Mouse (Mus musculus): ENCODE results near the gene Cyp26b1.
A peak's percentile ranks its signal among the peaks of the same experiment; 100 is the strongest.

The Cyp26b1 gene

DNA sequence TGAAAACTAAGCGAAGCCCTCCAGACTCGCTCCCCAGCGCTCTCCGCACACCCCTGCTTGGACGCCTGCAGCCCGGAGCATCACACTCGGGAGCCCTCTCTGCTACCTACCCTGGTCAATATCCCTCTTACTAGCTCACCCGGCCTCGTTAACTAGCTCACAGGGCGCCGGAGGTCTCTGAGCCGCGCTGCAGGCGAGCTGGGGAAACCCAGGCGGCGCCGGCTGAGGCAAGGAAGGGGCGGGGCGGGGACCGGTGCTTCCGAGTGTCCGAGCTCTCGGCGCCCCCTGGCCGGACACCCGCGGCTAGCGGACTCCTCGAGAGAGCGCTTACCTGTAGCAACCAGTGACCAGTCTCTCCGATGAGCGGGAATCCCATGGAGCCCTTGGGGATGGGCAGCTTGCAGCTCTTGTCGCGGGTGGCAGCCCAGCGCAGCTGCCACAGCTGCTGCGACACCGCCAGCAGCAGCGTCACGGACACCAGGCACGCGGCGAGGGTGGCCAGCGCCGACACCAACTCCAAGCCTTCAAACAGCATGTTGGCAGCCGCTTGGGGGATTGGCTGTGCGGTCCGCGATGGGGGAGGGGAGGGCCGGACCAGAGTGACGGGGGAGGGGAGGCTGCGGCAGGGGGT is 6.1 kb downstream of the Cyp26b1 start:
- peak; percentile 66 to 69 for DNase-seq

- no peak for DNase-seq
Measured at GRCm38 (mm10) chr6:84586551-84587200, 7.0 kb downstream of the Cyp26b1 start.

DNA sequence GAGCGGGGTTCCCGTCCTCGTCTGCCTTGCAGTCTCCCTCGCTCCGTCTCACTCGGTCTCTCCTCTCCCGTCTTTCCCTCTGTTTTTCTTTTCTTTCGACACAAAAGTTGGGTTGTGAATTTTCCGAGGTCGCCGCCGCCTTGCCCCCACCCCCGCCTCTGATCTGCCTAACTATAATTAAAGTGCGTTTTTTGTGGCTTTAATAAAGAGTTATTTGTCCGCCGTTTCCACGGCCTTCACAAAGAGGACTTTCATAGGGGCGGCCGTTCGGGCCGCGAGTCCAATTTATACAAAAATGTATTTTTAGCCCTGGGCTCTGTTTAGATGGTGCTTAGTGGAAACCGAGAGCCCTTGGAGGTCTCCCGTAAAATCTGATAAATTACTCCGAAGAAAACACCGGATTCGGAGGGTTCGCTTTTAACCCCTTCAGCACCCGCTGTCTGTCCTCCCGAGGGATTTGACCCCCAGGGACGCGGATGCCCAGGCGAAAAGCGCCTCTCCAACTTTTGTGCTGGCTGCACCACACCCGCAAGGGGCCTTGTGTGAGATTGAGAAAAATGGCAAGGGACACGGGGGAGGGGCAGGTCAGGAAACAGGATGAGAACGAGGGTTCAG is 7.9 kb downstream of the Cyp26b1 start:
- no peak for DNase-seq

DNA sequence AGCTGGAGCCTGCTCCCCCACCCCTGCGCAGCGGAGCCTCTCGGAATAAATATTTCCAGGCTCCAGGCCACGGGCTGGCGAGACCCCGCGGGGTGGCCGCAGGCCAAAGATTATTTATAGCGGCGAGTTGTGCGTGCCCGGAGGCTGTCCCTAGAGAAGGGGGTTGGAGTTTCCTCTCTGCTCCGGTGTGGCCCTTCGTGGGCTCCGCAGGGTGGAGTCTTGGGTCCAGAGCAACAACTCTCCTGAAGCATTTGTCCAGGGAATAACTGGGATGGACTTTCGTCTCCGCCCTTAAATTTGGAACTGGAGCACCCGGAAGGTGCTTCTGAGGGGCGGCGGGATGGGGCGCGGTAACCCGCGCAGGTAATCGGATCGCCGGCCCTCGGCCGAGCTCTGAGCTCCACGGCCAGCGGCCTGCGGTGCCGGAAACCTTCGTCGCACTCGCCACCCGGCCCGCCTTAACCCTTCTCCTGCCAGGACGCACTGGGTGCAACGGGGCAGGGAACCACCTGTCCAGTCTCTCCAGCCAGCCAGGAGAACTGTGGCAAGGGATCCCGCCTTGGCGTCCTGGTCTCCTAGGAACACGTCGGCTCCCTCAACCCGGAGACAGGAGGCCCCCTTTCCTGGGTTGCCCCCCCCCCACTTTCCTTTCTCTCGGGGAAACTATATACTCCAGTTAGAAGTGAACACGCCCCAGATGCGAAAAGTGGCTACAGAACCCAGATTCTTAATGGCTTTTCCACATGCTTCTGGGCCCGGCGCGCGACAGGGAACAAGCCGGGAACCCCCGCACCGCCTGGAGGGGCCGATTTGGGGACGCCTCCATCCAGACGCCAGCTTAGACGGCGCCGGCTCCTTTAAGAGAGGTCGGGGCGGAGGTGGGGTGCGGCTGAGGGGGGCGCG is 8.7 kb downstream of the Cyp26b1 start:
- DNase-seq: peak; percentile 38 to 66

DNA sequence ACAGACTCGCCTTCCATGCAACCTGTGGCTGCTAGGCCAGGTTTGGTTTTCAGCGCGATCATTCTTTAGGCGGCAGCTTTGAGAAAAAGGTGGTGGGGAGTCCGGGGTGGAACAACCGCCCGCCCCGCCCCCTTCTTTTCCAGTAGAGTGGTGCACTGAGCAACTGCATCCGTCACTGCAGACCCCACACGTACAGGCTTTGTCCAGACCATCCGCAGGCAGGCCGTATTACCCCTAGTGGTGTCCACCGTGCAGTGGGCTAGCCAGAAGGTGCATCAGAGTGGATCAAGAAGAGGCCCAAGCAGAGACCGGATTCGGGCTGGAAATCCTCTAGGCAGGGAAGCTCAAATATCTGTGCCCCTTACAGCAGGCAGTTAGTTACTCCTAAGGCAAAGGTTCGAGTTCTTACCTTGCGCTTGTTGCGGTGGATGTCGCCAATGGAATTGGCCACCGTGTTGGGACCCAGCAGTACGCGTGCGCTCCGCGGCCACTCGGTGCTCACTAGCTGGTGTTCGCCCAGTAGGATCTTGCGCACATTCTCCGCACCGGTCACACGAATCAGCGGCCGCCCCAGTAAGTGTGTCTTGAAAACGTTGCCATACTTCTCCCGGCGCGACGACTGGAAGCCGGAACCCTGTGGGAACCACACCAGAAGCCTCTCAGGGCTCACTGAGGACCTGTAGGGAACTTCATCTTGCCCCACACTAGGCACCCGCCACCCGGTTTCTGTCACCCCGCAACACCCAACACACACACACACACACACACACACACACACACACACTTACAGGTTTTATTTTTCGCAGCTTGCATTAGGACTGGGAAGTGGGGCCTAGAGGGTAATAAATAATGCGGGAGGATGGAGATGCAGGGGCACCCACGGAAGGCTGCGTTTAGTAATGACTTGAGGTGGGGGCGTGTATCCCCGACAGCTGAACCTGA is 9.6 kb downstream of the Cyp26b1 start:
- no peak for DNase-seq

GRCm38 (mm10) chr6:84583371-84583770 is 10.3 kb downstream of the Cyp26b1 start:
- DNase-seq: peak; percentile 79 to 89

GRCm38 (mm10) chr6:84582826-84583225 is 10.9 kb downstream of the Cyp26b1 start:
- peak in 1 of 2 experiments; percentile 14 for DNase-seq

DNA sequence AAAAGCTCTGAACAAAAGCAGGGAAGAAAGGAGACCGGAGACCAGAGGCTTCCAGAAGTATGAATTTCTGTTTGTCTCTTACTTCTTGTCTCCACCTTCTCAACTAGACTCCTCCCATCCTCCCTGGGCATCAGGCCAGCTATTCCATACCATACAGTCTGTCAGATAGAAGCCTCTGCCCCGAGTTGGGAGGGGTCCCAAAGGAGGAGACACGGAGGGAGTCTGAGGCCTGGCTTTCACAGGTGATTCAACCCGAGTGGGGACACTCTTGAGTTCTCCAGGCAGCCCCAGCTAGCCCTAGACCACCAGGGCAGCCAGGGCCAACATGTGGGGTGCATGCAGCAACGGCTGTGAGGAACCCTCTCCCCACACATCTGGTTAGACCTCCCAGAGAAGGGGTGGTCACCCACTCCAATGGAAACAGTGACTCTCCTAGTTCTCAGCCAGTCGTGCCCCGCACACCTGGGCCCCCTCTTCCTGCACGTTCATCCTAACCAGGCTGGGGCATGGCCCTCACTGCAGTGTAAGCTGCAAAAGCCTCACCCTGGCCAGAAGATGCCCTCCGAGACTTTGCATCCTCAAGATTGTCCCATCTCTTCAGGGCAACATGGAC is 11.8 kb downstream of the Cyp26b1 start:
- DNase-seq: peak in 1 of 2 experiments; percentile 20

DNA sequence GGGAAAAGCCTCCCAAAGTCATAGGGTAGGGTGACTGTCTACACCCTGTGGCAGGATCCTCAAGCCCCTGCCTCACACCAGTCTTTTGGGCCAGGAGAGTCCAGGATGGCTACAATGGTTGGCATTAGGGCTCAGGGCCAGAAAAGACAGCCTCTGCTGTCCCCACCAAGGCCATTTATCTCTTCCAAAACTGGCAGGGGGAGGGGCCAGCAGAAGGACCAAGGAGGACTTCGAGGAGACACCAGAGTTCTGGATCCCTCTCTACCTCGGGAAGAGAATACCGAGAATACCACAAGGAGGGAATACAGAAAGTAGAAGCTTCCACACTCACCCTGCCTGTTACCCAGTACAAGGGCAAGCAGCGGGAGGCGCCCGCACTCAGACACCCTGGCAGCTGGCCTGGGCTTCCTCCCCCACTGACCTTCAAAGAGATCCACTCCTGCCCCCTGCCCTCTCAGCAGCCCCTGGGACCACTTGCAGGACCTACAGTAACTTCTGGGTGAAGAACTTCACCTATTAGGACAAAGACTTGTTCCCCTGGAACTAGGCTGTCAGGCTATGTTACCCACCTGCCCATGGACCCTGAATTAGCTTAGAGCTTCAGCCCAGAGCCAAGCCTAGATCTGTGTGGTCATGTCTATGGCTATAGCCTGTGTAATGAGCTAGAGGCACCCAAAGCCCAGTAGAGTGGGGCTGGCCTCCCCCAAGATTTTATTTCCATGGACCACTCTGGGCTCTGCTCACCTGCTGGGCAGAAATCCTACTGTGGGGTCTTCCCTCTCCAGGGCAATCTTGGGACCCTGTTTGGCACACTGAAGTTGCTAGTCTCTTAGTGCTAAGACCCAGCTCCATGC is 12.5 kb downstream of the Cyp26b1 start:
- peak in 1 of 2 experiments; percentile 18 for DNase-seq

DNA sequence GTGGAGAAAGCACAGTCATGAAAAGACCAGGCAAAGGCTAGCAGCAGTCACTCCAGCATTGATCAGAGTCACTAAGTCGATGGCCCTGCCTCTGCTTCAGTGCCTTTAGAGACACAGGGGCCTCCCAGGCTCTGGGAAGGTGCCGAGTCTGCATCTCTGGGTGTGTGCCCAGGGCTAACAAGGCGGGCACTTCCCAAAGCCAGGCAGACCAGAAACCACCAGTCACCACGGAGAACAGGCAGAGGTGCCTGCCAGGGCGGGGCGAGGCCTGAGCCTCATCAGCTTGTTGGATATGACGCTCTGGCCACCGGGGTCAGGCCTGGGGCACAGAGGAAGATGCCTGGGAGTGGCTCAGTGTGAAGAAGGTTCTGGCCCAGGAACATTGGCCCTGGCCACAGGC is 14.2 kb downstream of the Cyp26b1 start:
- DNase-seq: no peak

DNA sequence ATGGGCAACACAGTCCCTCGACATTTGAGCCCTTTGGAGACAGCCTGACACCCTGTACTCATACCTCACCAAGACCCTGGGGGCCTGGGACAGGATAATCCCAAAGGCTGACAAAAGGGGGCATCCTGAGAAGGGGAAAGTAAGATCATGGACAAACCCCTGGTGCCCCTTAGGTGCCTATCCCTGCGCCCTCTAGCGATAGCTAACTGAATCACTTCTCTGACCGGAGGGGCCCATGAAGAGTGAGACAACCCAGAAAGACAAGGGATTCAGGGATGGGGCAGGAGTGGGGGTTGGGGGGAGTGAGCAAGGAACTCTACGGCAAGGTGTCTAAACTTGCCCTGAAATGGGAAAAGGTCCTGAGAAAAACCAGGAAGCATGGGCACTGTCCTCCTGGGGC is 14.8 kb downstream of the Cyp26b1 start:
- DNase-seq: peak in 1 of 2 experiments; percentile 40

GRCm38 (mm10) chr6:84577898-84578297 is 15.8 kb downstream of the Cyp26b1 start:
- no peak for DNase-seq

GRCm38 (mm10) chr6:84573905-84574660 is 19.6 kb downstream of the Cyp26b1 start:
- DNase-seq: peak in 1 of 2 experiments; percentile 25

GRCm38 (mm10) chr6:84570039-84570438 is 23.7 kb downstream of the Cyp26b1 start:
- no peak for DNase-seq

DNA sequence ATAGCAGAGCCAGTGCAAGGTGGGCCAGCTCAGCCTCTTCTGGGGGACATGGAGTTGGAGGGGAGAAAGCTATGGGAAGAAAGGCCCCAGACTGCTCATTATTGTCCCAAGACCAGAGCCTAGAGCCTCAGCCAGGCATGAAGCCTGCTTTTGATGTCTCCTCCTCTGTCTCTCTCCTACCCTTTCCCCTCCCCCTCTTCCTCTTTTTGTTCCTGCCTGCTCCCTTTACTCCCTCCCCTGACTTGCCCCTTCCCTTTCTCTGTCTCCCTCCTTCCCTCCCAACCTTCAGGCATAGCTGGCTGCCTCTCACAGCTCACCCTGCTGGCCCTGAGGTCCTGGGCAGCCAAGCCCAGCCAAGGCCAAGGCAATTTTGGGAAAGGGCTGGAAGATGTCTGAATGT is 24.1 kb downstream of the Cyp26b1 start:
- no peak for DNase-seq

- DNase-seq: no peak
Measured at GRCm38 (mm10) chr6:84568880-84569279, 24.8 kb downstream of the Cyp26b1 start.

DNA sequence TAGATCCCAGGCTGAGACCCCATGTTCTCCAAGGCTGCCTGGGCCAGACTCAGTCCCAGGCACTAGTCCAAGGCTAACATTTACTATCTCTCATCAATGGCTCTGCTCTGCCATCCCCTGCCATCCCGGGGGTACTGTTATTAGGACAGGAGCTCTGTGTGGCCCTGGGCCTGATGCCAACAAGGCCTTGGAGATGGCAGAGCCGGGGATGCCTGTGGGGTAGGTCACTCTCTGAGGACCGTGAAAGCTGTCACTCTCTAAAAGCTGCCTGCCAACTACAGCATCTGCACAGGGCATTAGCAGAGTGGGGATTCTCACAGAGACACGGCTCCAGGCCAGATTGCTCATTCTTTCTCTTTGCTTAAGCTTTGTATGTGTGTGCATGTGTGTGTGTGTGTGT is 26.0 kb downstream of the Cyp26b1 start:
- no peak for DNase-seq

- DNase-seq: no peak
Measured at GRCm38 (mm10) chr6:84566825-84567224, 26.9 kb downstream of the Cyp26b1 start.

GRCm38 (mm10) chr6:84565245-84565644 is 28.5 kb downstream of the Cyp26b1 start:
- DNase-seq: no peak

- DNase-seq: no peak
Measured at GRCm38 (mm10) chr6:84562948-84563347, 30.8 kb downstream of the Cyp26b1 start.
